Mouse (Mus musculus) ES-Bruce4 (cell line): Measurements from ENCODE around the gene Gm36864.

Source experiments
- CTCF ChIP-seq: IDR thresholded peaks from one replicate; pipeline ENCODE4 v1.8.1; 2011; ENCODE audit warnings: low read depth, low read length
- POLR2A ChIP-seq: IDR thresholded peaks from one replicate; pipeline ENCODE4 v1.8.1; 2011; ENCODE audit warnings: low read length; ENCODE audit not compliant: insufficient read depth

DNA sequence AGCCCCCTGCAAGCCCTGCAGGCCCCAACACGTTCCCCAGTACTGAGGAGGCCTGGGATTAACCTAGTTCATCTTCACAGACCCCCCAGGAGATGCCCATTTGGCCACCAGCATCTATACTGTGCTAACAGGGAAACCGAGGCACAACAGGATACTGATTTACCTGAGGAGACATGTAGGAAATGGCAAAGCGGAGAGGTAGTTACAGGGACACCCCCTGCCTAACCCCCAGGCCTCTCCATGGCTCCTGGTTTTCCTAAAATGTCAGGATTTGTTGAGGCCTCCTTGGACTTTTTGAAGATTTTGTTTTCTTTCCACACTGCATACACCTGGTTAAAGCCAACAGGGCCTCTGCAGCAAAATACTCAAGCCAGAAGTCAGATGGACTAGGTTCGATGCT, 21.3 kb downstream of the Gm36864 start, which contains the start of gene Acp4:
- TF ChIP-seq CTCF (no peak), POLR2A (no peak)
